Comparison of ENCODE assay signal across 8 mouse cellular contexts in genomic region chr1:52170057-52170456, GRCm38 (mm10). TPM values are rescaled to one million over a fixed set of nuclear protein-coding genes. Genes with fewer than 3 reads are reported as not detected.
DNase-seq lines count a peak whose midpoint lies in the region; ATAC-seq and TF ChIP-seq lines count a peak whose summit lies in the region.

No protein-coding gene starts in this region.

- no peaks in the 10 kb centered on the region for H3K27me3 ChIP-seq in heart, adult 2 months (ENCODE audit: control insufficient read depth, insufficient read depth, low read length)
- H3K27me3 ChIP-seq in forebrain, embryonic 16.5 days (replicated peaks; ENCODE audit: control insufficient read depth, insufficient read depth, low read length): no peaks in the 10 kb centered on the region
- no peaks in the 10 kb centered on the region for H3K27me3 ChIP-seq in lung, postnatal 0 days (replicated peaks; ENCODE audit: insufficient read depth, low read length)

- peak in 1 of 2 experiments; percentile 50 for DNase-seq in heart, adult 2 months
- no peak for DNase-seq in heart, postnatal 25 days (ENCODE audit: low spot score)
- DNase-seq in B cell, adult 2 months: peak; percentile 57 to 63
- DNase-seq in ZHBTc4 (ENCODE audit: low read depth, low spot score): peak; percentile 75
- DNase-seq in lung, postnatal 0 days (ENCODE audit: low spot score): peak; percentile 26
- peak; percentile 63 for DNase-seq in thymus, postnatal 14 days
- DNase-seq in left cerebral cortex, postnatal 36 days (ENCODE audit: low spot score in 2 of 2): no peak

- no peak for TF ChIP-seq POLR2A in heart, adult 2 months (IDR thresholded peaks at IDR 0.05; ENCODE audit: insufficient read depth, low read depth, low read length)

- no peak overlapping the region for H3K4me3 ChIP-seq in heart, adult 2 months
- no peak overlapping the region for H3K4me3 ChIP-seq in forebrain, embryonic 16.5 days (replicated peaks; ENCODE audit: low read length)
- no peak overlapping the region for H3K4me3 ChIP-seq in lung, postnatal 0 days (ENCODE audit: low read depth, low read length)

- H3K36me3 ChIP-seq in heart, adult 2 months (ENCODE audit: control insufficient read depth, insufficient read depth, low read length): no peaks in the 10 kb centered on the region; the same call in 1 of the 2 replicates
- no peaks in the 10 kb centered on the region for H3K36me3 ChIP-seq in forebrain, embryonic 16.5 days (ENCODE audit: control insufficient read depth, insufficient read depth)
- 0 out of 2 replicates have a peak, but pooled peaks cover 3% of the 10 kb centered on the region for H3K36me3 ChIP-seq in lung, postnatal 0 days (ENCODE audit: insufficient read depth, low read length)

- H3K9me3 ChIP-seq in forebrain, embryonic 16.5 days (ENCODE audit: control insufficient read depth, low read length): no peaks in the 10 kb centered on the region
- H3K9me3 ChIP-seq in lung, postnatal 0 days (ENCODE audit: low read length): no peaks in the 10 kb centered on the region

- H3K4me1 ChIP-seq in heart, adult 2 months (ENCODE audit: control insufficient read depth, insufficient read depth, low read length): peaks cover 5% of the 10 kb centered on the region
- H3K4me1 ChIP-seq in forebrain, embryonic 16.5 days (replicated peaks; ENCODE audit: control insufficient read depth, insufficient read depth, low read length): no peaks in the 10 kb centered on the region
- no peaks in the 10 kb centered on the region for H3K4me1 ChIP-seq in lung, postnatal 0 days (ENCODE audit: insufficient read depth, low read depth, low read length)

- TF ChIP-seq CTCF in heart, adult 2 months (IDR thresholded peaks at IDR 0.05): peak; percentile 73
- peak; percentile 76 for TF ChIP-seq CTCF in lung, postnatal 0 days (IDR thresholded peaks at IDR 0.05)

- H3K9ac ChIP-seq in heart, adult 2 months (ENCODE audit: low read depth, low read length): no peak overlapping the region
- no peak overlapping the region for H3K9ac ChIP-seq in forebrain, embryonic 16.5 days (replicated peaks; ENCODE audit: low read depth, low read length)
- H3K9ac ChIP-seq in lung, postnatal 0 days (replicated peaks; ENCODE audit: low read depth): no peak overlapping the region

- WGBS in heart, adult 2 months: 13% methylated on average over 3 of the region's 3 CpGs
- WGBS in forebrain, embryonic 16.5 days: 12% methylated on average over 3 of the region's 3 CpGs
- WGBS in lung, postnatal 0 days: 14% methylated on average over 3 of the region's 3 CpGs

- H3K4me2 ChIP-seq in forebrain, embryonic 16.5 days (ENCODE audit: low read length): no peak overlapping the region
- H3K4me2 ChIP-seq in lung, postnatal 0 days (replicated peaks; ENCODE audit: low read depth, low read length): no peak overlapping the region

- intact Hi-C loops in heart, adult 2 months (cut with DNase I): no loop called here
- intact Hi-C loops in heart, postnatal 25 days (cut with DNase I): loop anchor here (5.0 kb wide), 1 partner anchor 97 kb away; no protein-coding TSS in a partner anchor
- intact Hi-C loops in left cerebral cortex, postnatal 36 days (cut with DNase I): no loop called here

- no peak overlapping the region for H3K27ac ChIP-seq in heart, adult 2 months
- H3K27ac ChIP-seq in forebrain, embryonic 16.5 days (ENCODE audit: low read length): no peak overlapping the region
- no peak overlapping the region for H3K27ac ChIP-seq in lung, postnatal 0 days (ENCODE audit: low read length)

- no peak for TF ChIP-seq EP300 in heart, adult 2 months (IDR thresholded peaks at IDR 0.05; ENCODE audit: insufficient read depth, low read depth, low read length)
- no peak for TF ChIP-seq EP300 in lung, postnatal 0 days (IDR thresholded peaks at IDR 0.05)

- peak; percentile 16; the same call in 1 of the 2 replicates for ATAC-seq in forebrain, embryonic 16.5 days
- peak; percentile 62 for ATAC-seq in lung, postnatal 0 days

- no peaks in the 10 kb centered on the region for H3K79me2 ChIP-seq in heart, adult 2 months (replicated peaks; ENCODE audit: control insufficient read depth, insufficient read depth, low read length)

RNA-seq across cellular contexts. Expression of gene Stat1, which starts 50.8 kb away (rescaled TPM):
- total RNA-seq in heart, adult 2 months (2021): 10 to 100 TPM; 27.7 to 30.6 TPM
- polyA plus RNA-seq in heart, adult 2 months (2012; rRNA removed): 24.1 and 29.8 TPM in 2 replicates
- 10 to 100 TPM; 24.7 to 26.8 TPM for total RNA-seq in heart, postnatal 25 days (2021)
- polyA plus RNA-seq in forebrain, embryonic 16.5 days (2015; fragmentation: Nextera tagmentation; extraction: Ambion mirVana): 10.5 and 13.2 TPM in 2 replicates
- polyA plus RNA-seq in lung, postnatal 0 days (2015; fragmentation: Nextera tagmentation; extraction: Ambion mirVana): 36.3 and 39.3 TPM in 2 replicates
- 10 to 100 TPM; 19.1 to 19.8 TPM for total RNA-seq in left cerebral cortex, postnatal 36 days (2021)

Comparison
In these comparisons a context has a peak if more than half of its experiments do, and no peak if none do; other contexts are left out.
1. DNase-seq: peak in B cell, adult 2 months (2 of 2), ZHBTc4 (single experiment), lung, postnatal 0 days (single experiment) and thymus, postnatal 14 days (single experiment); none in heart, postnatal 25 days (single experiment) and left cerebral cortex, postnatal 36 days (0 of 2).